8 mouse cellular contexts compared by ENCODE assay signal in the genomic region with DNA sequence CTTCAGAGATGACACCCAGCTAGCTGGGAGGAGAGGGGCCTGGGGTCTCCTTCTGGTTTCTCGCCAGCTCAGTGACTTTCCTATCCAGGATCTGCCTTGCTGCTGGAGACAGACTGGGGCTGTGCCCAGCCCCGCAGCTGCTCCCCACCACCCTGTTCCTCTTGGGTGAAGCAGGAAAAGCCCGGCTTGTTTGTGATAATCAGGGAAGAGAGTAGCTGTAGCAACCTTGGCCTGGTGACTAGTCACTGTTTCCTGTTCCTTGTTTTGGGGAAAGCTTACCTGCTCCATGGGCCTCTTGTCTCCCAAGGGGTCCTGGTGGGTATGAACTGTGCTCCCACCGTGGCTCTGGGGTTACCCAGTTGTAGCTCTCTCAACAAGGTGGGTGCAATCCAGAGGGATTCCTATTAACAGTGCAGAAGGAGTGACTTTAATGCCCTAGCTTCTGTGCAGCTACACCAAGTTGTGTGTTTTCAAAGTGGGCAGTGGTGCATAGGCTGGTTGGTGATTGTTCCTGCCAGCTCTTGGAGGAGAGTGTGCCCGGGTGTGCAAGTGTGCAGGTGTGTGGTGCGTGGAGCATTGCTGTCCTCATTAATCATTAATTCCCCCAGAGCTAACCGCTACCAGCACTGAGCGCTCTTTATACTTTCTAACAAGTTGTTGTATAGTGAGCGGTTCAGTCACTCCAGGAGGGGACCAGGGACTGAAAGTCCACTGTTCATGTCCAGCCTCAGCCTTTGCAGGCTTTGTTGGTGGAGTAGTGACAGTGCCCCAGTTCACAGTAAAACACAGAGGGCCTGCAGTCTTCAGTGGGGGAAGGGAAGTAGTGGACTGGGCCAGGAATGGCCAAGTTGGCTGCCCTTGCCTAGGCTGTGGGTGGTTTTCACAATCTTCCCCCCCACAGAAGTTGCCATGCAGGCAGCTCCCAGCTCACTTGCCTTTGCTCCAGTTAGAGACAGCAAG. TPM values are rescaled to one million over a fixed set of nuclear protein-coding genes. Genes with fewer than 3 reads are reported as not detected.
A peak's percentile ranks its signal among the peaks of the same experiment; 100 is the strongest.
DNase-seq lines count a peak whose midpoint lies in the region; ATAC-seq and TF ChIP-seq lines count a peak whose summit lies in the region.

No protein-coding gene starts in this region.

- H3K36me3 ChIP-seq in heart, postnatal 0 days (replicated peaks; ENCODE audit: control insufficient read depth, insufficient read depth, low read length): 0 out of 2 replicates have a peak, but pooled peaks cover 3% of the 10 kb centered on the region
- no peaks in the 10 kb centered on the region for H3K36me3 ChIP-seq in heart, embryonic 11.5 days (ENCODE audit: control insufficient read depth, insufficient read depth, low read length)
- no peaks in the 10 kb centered on the region for H3K36me3 ChIP-seq in neural tube, embryonic 13.5 days

- 0 out of 2 replicates have a peak, but pooled peaks cover 5% of the 10 kb centered on the region for H3K4me1 ChIP-seq in heart, postnatal 0 days (ENCODE audit: control insufficient read depth, insufficient read depth)
- H3K4me1 ChIP-seq in heart, embryonic 11.5 days (ENCODE audit: control insufficient read depth, insufficient read depth, low read length): no peaks in the 10 kb centered on the region; the same call in 1 of the 2 replicates
- H3K4me1 ChIP-seq in bone marrow, adult 2 months (ENCODE audit: control insufficient read depth, insufficient read depth, low read length): peaks cover 17% of the 10 kb centered on the region
- peaks cover 37% of the 10 kb centered on the region for H3K4me1 ChIP-seq in neural tube, embryonic 13.5 days (replicated peaks)

- no peak for TF ChIP-seq EP300 in heart, postnatal 0 days (IDR thresholded peaks at IDR 0.05; ENCODE audit: low read depth)

- 74% methylated on average over 9 of the region's 9 CpGs for WGBS in heart, postnatal 0 days
- 68% methylated on average over 9 of the region's 9 CpGs for WGBS in heart, embryonic 11.5 days (ENCODE audit: insufficient replicate concordance)
- WGBS in bone marrow, adult 2 months: 61% methylated on average over 9 of the region's 9 CpGs
- WGBS in neural tube, embryonic 13.5 days: 52% methylated on average over 9 of the region's 9 CpGs

- no peaks in the 10 kb centered on the region for H3K9me3 ChIP-seq in heart, postnatal 0 days (replicated peaks; ENCODE audit: control insufficient read depth, low read length)
- no peaks in the 10 kb centered on the region for H3K9me3 ChIP-seq in heart, embryonic 11.5 days (replicated peaks; ENCODE audit: control insufficient read depth, low read length)
- no peaks in the 10 kb centered on the region for H3K9me3 ChIP-seq in neural tube, embryonic 13.5 days

- H3K4me2 ChIP-seq in heart, postnatal 0 days (ENCODE audit: low read depth, low read length): peak overlapping the region; percentile 96
- H3K4me2 ChIP-seq in heart, embryonic 11.5 days: no peak overlapping the region
- peak overlapping the region; percentile 92 for H3K4me2 ChIP-seq in neural tube, embryonic 13.5 days

- H3K4me3 ChIP-seq in heart, postnatal 0 days (ENCODE audit: low read depth, low read length): peak overlapping the region; percentile 79
- H3K4me3 ChIP-seq in heart, embryonic 11.5 days (ENCODE audit: low read depth, low read length): no peak overlapping the region
- H3K4me3 ChIP-seq in bone marrow, adult 2 months (replicated peaks; ENCODE audit: control insufficient read depth, low read depth, low read length): peak overlapping the region; percentile 52
- peak overlapping the region; percentile 16 for H3K4me3 ChIP-seq in neural tube, embryonic 13.5 days

- H3K27me3 ChIP-seq in heart, postnatal 0 days (ENCODE audit: control insufficient read depth, insufficient read depth, low read length): no peaks in the 10 kb centered on the region
- peaks cover 10% of the 10 kb centered on the region; the same call in 1 of the 2 replicates for H3K27me3 ChIP-seq in heart, embryonic 11.5 days (ENCODE audit: control insufficient read depth, insufficient read depth, low read length)
- peaks cover 30% of the 10 kb centered on the region for H3K27me3 ChIP-seq in neural tube, embryonic 13.5 days

- 0 out of 2 replicates have a peak overlapping the region, but pooled peaks have one; percentile 9 for H3K9ac ChIP-seq in heart, postnatal 0 days (replicated peaks; ENCODE audit: low read depth, low read length)
- no peak overlapping the region for H3K9ac ChIP-seq in heart, embryonic 11.5 days (ENCODE audit: low read depth, low read length)
- 0 out of 2 replicates have a peak overlapping the region, but pooled peaks have one; percentile 12 for H3K9ac ChIP-seq in neural tube, embryonic 13.5 days

- TF ChIP-seq POLR2A in bone marrow, adult 2 months (IDR thresholded peaks at IDR 0.05; ENCODE audit: borderline replicate concordance, control insufficient read depth, low read depth, low read length): no peak

- no peak for TF ChIP-seq CTCF in heart, postnatal 0 days (IDR thresholded peaks at IDR 0.05; ENCODE audit: low read depth)
- no peak for TF ChIP-seq CTCF in bone marrow, adult 2 months (IDR thresholded peaks at IDR 0.05; ENCODE audit: control insufficient read depth, insufficient read depth, low read length)

- no peak for ATAC-seq in heart, postnatal 0 days (ENCODE audit: insufficient read depth, low read depth)
- ATAC-seq in heart, embryonic 11.5 days (replicated peaks; ENCODE audit: insufficient number of reproducible peaks, low FRiP score, low TSS enrichment): no peak
- peak; percentile 3 for ATAC-seq in frontal cortex, adult (ENCODE audit: low TSS enrichment)
- ATAC-seq in neural tube, embryonic 13.5 days (ENCODE audit: low read depth): no peak

- H3K27ac ChIP-seq in heart, postnatal 0 days (ENCODE audit: low read depth): no peak overlapping the region
- no peak overlapping the region for H3K27ac ChIP-seq in heart, embryonic 11.5 days (ENCODE audit: low read depth, low read length)
- peak overlapping the region; percentile 75 for H3K27ac ChIP-seq in bone marrow, adult 2 months (ENCODE audit: control insufficient read depth, insufficient read depth, low read depth, low read length, poor library complexity)
- H3K27ac ChIP-seq in neural tube, embryonic 13.5 days (replicated peaks): no peak overlapping the region

- DNase-seq in heart, postnatal 0 days (ENCODE audit: low spot score): no peak
- DNase-seq in layer of hippocampus, adult 9-10 months (ENCODE audit: low spot score): peak; percentile 30
- DNase-seq in spleen, postnatal 10 days (ENCODE audit: low spot score in 2 of 2): no peak
- DNase-seq in thymus, postnatal 25 days: no peak

RNA-seq across cellular contexts. Expression of a gene that starts 2.3 kb away (rescaled TPM):
- 147 and 162 TPM in 2 replicates for total RNA-seq in heart, postnatal 0 days (2014; rRNA removed; ENCODE audit: low replicate concordance)
- 122 and 134 TPM in 2 replicates for polyA plus RNA-seq in heart, postnatal 0 days (2015; fragmentation: Nextera tagmentation; extraction: Ambion mirVana)
- polyA plus RNA-seq in heart, embryonic 11.5 days (2014; fragmentation: Nextera tagmentation; extraction: Ambion mirVana): 7.3 and 8.6 TPM in 2 replicates
- polyA plus RNA-seq in bone marrow, adult 2 months (2011; ENCODE audit: insufficient read depth, insufficient read length, low replicate concordance, missing spikeins): 55.1 and 57.9 TPM in 2 replicates
- polyA plus RNA-seq in neural tube, embryonic 13.5 days (2015; fragmentation: Nextera tagmentation; extraction: Ambion mirVana): 30.9 and 32.0 TPM in 2 replicates
